Mouse (Mus musculus): ENCODE measurements at regions not wholly inside any gene's neighbourhood (a gene's known extent, or its start where the extent isn't known, plus 50 kb on each side); places are given as distances from the start of the nearest gene placed in this dataset.

DNA sequence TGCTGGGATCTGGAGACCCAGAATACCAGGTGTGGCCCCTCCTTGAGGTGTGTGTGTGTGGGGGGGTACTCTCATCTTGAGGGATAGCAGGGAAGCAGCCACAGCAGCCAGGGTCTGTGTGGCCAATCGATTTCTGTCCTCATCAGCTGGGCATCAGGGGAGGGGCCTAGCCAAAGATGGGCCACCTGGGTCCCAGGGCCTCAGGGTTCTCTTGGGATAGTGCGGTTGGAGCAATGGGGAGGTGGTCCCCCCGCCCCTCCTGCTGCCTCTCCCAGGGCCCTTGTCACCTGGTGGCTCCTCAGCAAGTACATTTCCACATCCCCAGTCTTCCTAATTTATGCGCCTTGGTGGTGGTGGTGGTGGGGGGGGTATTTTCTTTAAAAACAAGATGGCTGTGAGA lies 55.4 kb downstream of the Uncx start:
- H3K4me3 ChIP-seq: peak overlapping the region; percentile 48
- H3K9me3 ChIP-seq: no peaks in the 10 kb centered on the region
- WGBS: 4% methylated on average over 4 of the region's 4 CpGs
- no peaks in the 10 kb centered on the region for H3K36me3 ChIP-seq (replicated peaks)
- peaks cover 95% of the 10 kb centered on the region for H3K27me3 ChIP-seq (ENCODE audit: poor library complexity, severe bottlenecking)
- H3K4me1 ChIP-seq: peaks cover 55% of the 10 kb centered on the region
- DNase-seq (ENCODE audit: extremely low spot score, low spot score): peak; percentile 31
- H3K27ac ChIP-seq: peak overlapping the region; percentile 93

DNA sequence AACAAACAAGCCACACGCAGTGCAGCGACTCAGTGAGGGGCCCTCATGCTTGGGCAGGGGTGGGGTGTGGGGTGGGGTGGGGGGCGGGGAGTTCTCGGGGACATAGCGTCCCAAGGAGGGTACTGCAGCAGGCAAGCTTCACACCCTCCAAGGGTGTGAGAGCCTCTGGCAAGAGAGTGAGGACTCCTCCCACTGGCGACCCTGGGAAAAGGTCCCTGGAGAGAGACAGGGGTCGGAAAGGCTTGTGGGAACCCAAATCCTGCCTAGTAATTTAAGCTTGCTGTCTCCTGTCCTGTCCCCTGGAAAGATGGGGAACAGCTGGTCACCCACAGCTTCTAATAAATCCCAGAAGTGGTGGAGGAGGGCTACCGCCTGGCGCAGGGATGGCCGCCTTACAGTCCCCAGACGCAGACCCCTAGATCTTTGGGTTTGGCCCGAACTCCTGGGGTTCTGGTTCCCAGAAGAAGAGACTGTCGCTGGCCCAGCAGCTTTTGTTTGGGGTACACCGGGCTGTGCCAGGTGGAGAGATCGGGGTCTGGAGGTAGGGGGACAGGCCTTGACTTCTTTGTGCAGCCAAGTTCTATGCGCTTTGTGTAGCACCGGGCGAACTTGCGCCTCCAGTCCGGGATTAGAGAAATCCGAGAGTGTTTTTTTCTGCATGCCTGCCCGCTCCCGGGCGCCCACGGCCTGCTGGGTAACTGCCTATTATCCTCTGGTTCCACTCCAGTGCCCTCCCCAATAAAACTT lies 56.1 kb downstream of the Uncx start:
- H3K4me3 ChIP-seq: peak overlapping the region; percentile 48
- peak; percentile 78 for DNase-seq (ENCODE audit: extremely low spot score, low spot score)
- peaks cover 96% of the 10 kb centered on the region for H3K27me3 ChIP-seq (ENCODE audit: poor library complexity, severe bottlenecking)
- peaks cover 59% of the 10 kb centered on the region for H3K4me1 ChIP-seq
- H3K36me3 ChIP-seq (replicated peaks): no peaks in the 10 kb centered on the region
- WGBS: under 1% methylated on average over 25 of the region's 25 CpGs
- H3K9me3 ChIP-seq: no peaks in the 10 kb centered on the region
- H3K27ac ChIP-seq: peak overlapping the region; percentile 93

DNA sequence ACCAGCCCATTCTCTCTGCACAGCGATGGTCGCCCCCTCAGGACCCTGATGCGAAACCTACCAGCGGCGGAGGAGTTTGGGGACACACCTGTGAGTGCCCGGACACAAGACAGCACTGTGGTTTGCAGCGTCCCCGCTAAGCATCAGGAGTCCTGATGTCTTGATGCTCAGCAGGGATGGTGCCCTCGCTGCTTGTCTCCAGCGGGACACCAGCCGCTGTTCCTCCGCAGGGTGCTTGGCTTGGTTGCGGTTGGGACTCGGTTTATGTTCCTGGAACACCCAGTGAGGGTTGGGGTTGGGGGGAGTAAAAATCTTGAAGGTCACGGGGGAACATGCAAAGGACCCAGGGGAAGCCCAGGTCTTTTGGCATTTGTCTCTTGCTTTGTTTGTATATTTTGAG lies 56.9 kb downstream of the Uncx start:
- no peaks in the 10 kb centered on the region for H3K9me3 ChIP-seq
- DNase-seq (ENCODE audit: extremely low spot score, low spot score): peak; percentile 36
- H3K4me1 ChIP-seq: peaks cover 65% of the 10 kb centered on the region
- peak overlapping the region; percentile 48 for H3K4me3 ChIP-seq
- H3K27me3 ChIP-seq (ENCODE audit: poor library complexity, severe bottlenecking): peaks cover 96% of the 10 kb centered on the region
- peak overlapping the region; percentile 93 for H3K27ac ChIP-seq
- H3K36me3 ChIP-seq (replicated peaks): no peaks in the 10 kb centered on the region
- 3% methylated on average over 15 of the region's 15 CpGs for WGBS

DNA sequence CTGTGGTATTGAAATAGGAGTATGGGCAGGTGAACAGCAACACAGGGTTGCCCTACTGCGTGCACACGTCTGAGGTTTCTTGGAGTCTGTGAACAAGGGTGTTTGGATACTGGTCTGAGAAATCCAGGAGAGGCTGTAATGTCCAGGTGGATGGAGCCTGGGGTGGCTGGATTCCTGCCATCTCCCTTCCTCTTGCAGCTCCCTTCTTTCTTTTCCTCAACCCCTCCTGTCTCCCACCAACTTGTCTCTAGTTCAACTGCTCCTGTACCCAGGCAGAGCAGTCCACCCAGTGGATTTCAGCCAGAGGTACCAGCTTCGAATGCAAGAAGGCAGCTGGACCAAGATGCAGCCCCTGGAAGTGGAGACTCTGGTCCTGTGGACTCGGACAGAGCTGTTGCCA lies 59.6 kb downstream of the Uncx start:
- H3K9me3 ChIP-seq: no peaks in the 10 kb centered on the region
- H3K4me3 ChIP-seq: no peak overlapping the region
- no peaks in the 10 kb centered on the region for H3K36me3 ChIP-seq (replicated peaks)
- WGBS: 89% methylated on average over 4 of the region's 4 CpGs
- no peak for DNase-seq (ENCODE audit: extremely low spot score, low spot score)
- H3K27ac ChIP-seq: no peak overlapping the region
- H3K27me3 ChIP-seq (ENCODE audit: poor library complexity, severe bottlenecking): peaks cover 91% of the 10 kb centered on the region
- H3K4me1 ChIP-seq: peaks cover 54% of the 10 kb centered on the region

DNA sequence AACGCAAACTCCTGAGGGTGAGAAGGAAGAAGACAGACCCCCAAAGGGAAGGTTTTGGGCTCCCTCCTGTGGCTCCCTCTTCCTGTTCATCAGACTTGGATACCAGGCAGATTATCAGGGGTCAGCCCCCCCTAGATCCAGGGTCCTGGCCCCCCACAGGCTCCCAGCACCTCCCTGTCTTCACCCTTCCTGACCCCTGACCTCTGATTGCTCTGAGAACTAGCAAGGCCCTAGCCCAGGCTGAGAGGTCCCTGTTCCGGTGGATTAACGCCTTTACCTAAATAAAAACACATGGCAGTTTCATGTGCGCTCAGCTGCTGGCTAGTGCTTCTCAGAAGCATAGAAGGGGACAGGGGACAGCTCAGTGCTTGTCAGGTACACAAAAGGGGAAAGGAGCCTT lies 60.2 kb downstream of the Uncx start:
- peaks cover 91% of the 10 kb centered on the region for H3K27me3 ChIP-seq (ENCODE audit: poor library complexity, severe bottlenecking)
- H3K4me1 ChIP-seq: peaks cover 48% of the 10 kb centered on the region
- WGBS: 27% methylated on average over 4 of the region's 4 CpGs
- no peak for DNase-seq (ENCODE audit: extremely low spot score, low spot score)
- H3K27ac ChIP-seq: no peak overlapping the region
- H3K36me3 ChIP-seq (replicated peaks): no peaks in the 10 kb centered on the region
- no peak overlapping the region for H3K4me3 ChIP-seq
- no peaks in the 10 kb centered on the region for H3K9me3 ChIP-seq

DNA sequence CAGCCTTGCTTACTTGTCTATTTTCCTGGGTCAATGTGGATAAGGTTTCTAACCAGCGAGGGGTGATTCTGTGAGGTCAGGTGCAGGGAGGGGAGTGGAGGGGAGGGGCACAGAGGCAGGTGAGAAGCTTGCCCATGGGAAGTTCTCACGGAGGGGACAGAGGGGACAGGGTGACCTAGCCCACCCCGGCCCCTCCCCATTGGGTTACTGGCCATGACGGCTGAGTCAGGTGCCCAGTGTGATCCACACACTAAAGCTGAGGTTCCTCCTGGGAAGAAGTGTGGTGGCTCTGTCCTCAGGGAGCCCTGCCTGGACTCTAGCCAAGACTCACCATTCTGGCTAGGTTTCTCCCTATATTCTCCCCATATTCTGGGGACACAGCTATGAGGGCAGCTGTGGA lies 61.0 kb downstream of the Uncx start:
- Histone ChIP-seq H3K9me3 (no peaks in the 10 kb centered on the region), H3K27ac (peak overlapping the region; percentile 2; the same call in 1 of the 2 replicates), H3K4me3 (no peak overlapping the region), H3K4me1 (peaks cover 40% of the 10 kb centered on the region), H3K36me3 (replicated peaks) (no peaks in the 10 kb centered on the region), H3K27me3 (ENCODE audit: poor library complexity, severe bottlenecking) (peaks cover 84% of the 10 kb centered on the region)
- DNase-seq (ENCODE audit: extremely low spot score, low spot score): no peak
- 66% methylated on average over 4 of the region's 4 CpGs for WGBS

DNA sequence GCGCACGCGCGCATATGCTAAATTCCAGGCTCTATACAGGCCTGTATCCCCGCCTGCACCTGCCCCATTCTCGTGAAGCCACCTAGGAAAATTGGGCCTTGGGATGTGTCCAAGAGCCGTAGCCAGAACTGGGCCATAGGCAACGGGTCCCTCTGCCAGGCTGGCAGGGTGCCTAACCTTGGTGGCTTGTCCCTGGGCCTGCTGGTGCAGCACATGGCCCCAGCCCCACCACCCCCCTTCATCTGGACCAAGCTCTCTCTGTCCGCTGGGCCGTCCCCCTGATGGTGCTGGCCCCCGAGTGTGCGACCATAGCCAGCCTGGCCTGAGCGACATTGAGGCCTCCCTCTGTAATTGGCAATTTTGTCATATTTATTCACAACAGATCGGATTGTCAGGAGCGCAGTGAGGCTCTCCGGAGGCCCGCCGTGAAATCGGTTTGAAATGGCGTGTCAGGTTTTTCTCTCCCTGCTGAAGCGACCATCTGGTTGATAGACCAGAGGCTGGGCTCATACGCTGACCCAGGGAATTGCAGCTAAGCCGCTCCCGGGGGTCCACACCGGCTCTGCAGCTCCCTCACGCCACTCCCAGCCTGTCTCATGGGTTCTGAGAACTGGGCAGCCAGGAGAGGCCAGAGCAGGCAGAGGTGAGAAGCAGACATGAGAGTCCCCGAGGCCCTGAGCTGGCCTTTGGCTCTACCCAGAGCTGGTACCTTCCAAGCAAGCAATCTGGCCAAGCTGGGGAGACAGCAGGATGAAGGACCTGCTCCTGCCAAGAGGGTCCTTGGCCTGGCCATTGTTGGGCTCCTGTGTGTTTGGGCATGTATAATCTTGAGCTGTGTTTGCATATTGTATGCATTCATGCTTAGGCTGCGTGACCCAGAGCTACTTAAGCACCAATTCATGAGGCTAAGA lies 67.6 kb downstream of the Uncx start:
- H3K9me3 ChIP-seq: no peaks in the 10 kb centered on the region
- H3K36me3 ChIP-seq (replicated peaks): no peaks in the 10 kb centered on the region
- H3K4me3 ChIP-seq: no peak overlapping the region
- H3K27me3 ChIP-seq (ENCODE audit: poor library complexity, severe bottlenecking): peaks cover 51% of the 10 kb centered on the region
- 74% methylated on average over 28 of the region's 28 CpGs for WGBS
- H3K4me1 ChIP-seq: peaks cover 10% of the 10 kb centered on the region
- no peak for DNase-seq (ENCODE audit: extremely low spot score, low spot score)
- H3K27ac ChIP-seq: peak overlapping the region; percentile 60

DNA sequence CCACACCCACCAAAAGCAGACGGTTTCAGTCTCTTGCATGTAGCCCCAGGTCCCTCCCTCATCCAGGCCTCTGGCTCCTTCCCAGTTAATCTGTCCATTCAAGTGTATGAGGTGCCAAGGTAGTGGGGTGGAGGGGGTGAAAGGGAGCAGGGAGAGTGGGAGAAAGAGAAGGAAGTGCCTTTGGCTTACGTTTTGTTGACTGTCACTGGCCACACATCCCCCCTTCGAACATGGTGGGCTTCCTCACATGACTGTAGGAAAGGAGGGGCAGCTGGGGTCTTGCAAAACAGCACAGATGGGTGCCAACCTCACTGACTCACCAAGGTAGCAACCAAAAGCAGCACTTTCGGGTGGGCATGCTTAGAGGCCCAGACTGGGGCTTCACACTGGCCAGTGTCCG lies 68.9 kb downstream of the Uncx start:
- H3K36me3 ChIP-seq (replicated peaks): no peaks in the 10 kb centered on the region
- no peak overlapping the region for H3K27ac ChIP-seq
- H3K4me1 ChIP-seq: peaks cover 10% of the 10 kb centered on the region
- WGBS: 77% methylated on average over 5 of the region's 5 CpGs
- H3K9me3 ChIP-seq: no peaks in the 10 kb centered on the region
- no peak overlapping the region for H3K4me3 ChIP-seq
- no peak for DNase-seq (ENCODE audit: extremely low spot score, low spot score)
- H3K27me3 ChIP-seq (ENCODE audit: poor library complexity, severe bottlenecking): peaks cover 56% of the 10 kb centered on the region

DNA sequence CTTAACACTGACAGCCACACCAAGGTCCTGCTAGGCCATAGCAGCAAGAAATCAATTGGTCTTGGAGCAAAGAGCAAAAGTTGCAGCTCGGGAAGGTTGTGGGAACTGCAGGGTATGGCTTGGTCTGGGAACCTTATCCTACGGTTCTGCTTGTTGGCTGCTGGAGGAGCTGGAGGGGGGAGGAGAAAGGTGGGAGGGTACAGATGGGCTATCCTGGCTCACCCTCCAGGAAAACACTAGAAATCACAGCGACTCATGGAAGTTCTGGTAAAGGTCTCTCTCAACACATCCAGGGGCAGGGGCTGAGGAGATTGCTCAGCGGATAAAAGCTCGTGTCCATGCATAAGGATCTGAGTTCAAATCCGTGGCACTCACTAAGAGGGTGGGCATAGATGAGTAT lies 69.4 kb downstream of the Uncx start:
- DNase-seq (ENCODE audit: extremely low spot score, low spot score): no peak
- Histone ChIP-seq H3K36me3 (replicated peaks) (no peaks in the 10 kb centered on the region), H3K4me3 (no peak overlapping the region), H3K27ac (no peak overlapping the region), H3K27me3 (ENCODE audit: poor library complexity, severe bottlenecking) (peaks cover 56% of the 10 kb centered on the region), H3K9me3 (no peaks in the 10 kb centered on the region), H3K4me1 (peaks cover 10% of the 10 kb centered on the region)
- 80% methylated on average over 6 of the region's 6 CpGs for WGBS

DNA sequence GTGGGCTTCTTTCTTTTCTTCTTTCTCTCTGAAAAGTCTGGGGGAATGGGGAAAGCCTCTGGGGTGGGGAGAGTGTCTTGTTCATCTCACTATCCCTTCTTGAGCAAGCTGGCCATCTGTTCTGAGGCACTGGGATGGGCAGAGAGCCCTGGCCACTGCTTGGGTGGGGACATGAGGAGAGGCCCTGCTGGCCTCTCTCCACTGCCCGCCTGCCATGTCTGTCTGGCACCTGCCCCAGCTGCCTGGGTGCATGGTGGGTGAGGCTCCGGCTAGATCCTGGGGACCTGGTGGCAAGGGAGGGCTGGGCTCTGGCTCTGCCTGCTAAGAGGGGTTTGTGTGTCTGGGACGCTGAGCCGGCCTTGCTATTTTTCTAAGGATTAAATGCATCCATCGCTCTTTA lies 70.3 kb downstream of the Uncx start:
- Histone ChIP-seq H3K27ac (peak overlapping the region; percentile 40; the same call in 1 of the 2 replicates), H3K4me3 (no peak overlapping the region), H3K9me3 (no peaks in the 10 kb centered on the region), H3K4me1 (peaks cover 13% of the 10 kb centered on the region), H3K36me3 (replicated peaks) (no peaks in the 10 kb centered on the region), H3K27me3 (ENCODE audit: poor library complexity, severe bottlenecking) (peaks cover 56% of the 10 kb centered on the region)
- no peak for DNase-seq (ENCODE audit: extremely low spot score, low spot score)
- 88% methylated on average over 5 of the region's 5 CpGs for WGBS

DNA sequence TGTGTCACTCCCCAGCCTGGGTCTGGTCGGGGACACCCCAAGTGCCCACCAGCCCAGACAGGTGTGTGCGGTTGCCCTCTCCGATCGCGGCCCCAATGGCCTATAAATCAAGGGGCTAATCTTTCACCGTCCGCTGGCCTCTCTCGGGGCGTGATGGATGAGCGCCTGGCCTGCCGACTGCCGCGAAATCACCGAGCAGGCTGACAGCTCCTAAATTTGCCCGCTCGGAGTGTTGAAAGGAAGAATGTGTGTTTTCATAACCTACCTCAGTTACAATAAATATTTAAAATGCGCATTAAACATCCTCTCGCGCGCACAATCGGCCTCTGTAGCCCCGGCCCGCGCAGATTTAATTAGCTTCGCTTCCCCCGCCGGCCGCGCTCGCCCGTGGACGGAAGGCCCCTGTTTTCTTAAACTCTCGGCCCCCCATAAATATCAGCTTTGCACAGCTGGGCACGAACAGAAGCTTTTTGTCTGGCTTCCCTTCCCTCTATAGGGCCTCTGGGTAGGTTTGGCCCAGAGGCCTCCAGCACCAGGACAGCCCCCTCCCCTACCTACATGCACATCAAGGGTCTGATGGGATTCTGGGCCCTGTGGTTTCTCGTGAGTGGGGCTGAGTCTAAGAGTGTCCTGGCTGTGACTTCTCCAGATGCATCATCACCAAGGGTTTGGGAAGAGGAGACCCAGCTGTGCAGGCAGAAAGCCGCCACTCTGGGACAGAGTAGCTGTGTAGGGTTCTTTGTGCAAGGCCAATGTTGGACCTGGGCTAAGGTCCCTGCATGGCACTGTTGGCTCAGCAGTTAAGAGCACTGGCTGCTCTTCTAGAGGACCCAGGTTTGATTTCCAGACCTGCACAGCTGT lies 76.2 kb downstream of the Uncx start:
- Histone ChIP-seq H3K27ac (peak overlapping the region; percentile 58), H3K27me3 (ENCODE audit: poor library complexity, severe bottlenecking) (peaks cover 81% of the 10 kb centered on the region), H3K4me3 (peak overlapping the region; percentile 21), H3K9me3 (no peaks in the 10 kb centered on the region), H3K36me3 (replicated peaks) (no peaks in the 10 kb centered on the region), H3K4me1 (peaks cover 20% of the 10 kb centered on the region)
- DNase-seq (ENCODE audit: extremely low spot score, low spot score): peak; percentile 26
- WGBS: 30% methylated on average over 36 of the region's 36 CpGs

DNA sequence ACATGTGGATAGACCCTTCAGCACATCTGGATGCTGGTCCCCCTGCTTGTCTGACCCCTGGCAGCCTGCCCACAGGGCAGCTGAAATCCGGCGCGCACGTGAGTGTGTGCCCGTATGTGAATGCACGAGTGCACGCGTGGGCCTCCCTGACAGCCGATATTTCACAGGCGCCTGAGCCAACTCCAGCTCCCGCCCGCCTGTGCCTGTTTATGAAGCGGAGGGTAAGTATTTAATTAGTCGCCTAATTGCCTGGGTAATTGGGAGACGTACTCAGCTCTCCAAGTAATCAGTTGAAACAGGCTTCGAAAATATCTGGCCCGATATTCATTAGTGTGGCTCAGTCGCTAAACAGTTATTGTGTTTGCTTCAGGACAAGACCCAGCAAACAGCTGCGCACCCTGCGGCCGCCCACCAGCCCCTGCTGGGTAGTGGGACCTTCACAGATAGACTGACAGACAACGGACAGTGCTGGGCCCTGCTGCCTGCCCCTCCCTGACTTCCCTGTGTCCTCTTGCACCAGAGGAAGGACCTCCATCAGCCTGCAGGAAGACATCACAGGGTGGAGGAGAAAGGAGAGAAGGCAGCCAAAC lies 82.7 kb downstream of the Uncx start:
- DNase-seq (ENCODE audit: extremely low spot score, low spot score): no peak
- H3K36me3 ChIP-seq (replicated peaks): no peaks in the 10 kb centered on the region
- 73% methylated on average over 22 of the region's 22 CpGs for WGBS
- peaks cover 12% of the 10 kb centered on the region for H3K4me1 ChIP-seq
- no peak overlapping the region for H3K4me3 ChIP-seq
- H3K27me3 ChIP-seq (ENCODE audit: poor library complexity, severe bottlenecking): peaks cover 78% of the 10 kb centered on the region
- H3K9me3 ChIP-seq: peaks cover 13% of the 10 kb centered on the region; the same call in 1 of the 2 replicates
- H3K27ac ChIP-seq: no peak overlapping the region

Measured in forebrain, embryonic 10.5 days (tissue).